Mouse (Mus musculus) thymus, adult 2 months (tissue): ENCODE results near the gene 1700088E04Rik. TPM values are rescaled to one million over a fixed set of nuclear protein-coding genes. Genes with fewer than 3 reads are reported as not detected.

Experiments
- DNase-seq: peaks from one replicate; pipeline ENCODE4 v3.0.0; 2021
- H3K27ac ChIP-seq: fragments of 200-500 bp; 2 replicates; pipeline ENCODE4 v1.5.1; 2012; ENCODE audit warnings: low read length, control low read depth; ENCODE audit not compliant: control insufficient read depth, insufficient read depth
- H3K27me3 ChIP-seq: fragments of 200-500 bp; 2 replicates; pipeline ENCODE4 v1.6.1; 2012; ENCODE audit warnings: mild to moderate bottlenecking, low read length, moderate library complexity, mixed read lengths; ENCODE audit not compliant: control insufficient read depth, insufficient read depth
- H3K36me3 ChIP-seq: fragments of 200-500 bp; 2 replicates; pipeline ENCODE4 v1.6.1; 2012; ENCODE audit warnings: mild to moderate bottlenecking, low read length, moderate library complexity; ENCODE audit not compliant: control insufficient read depth, insufficient read depth
- H3K4me1 ChIP-seq: fragments of 200-500 bp; replicated peaks from 2 replicates; pipeline ENCODE4 v1.6.1; 2012; ENCODE audit warnings: low read length; ENCODE audit not compliant: control insufficient read depth, insufficient read depth
- H3K4me3 ChIP-seq: fragments of 200-500 bp; 2 replicates; pipeline ENCODE4 v1.5.1; 2012; ENCODE audit warnings: mild to moderate bottlenecking, low read length, control low read depth, moderate library complexity; ENCODE audit not compliant: control insufficient read depth, insufficient read depth
- CTCF ChIP-seq: fragments of 200-500 bp; IDR thresholded peaks from 2 replicates; pipeline ENCODE4 v1.5.1; 2012; ENCODE audit warnings: mild to moderate bottlenecking, control low read depth, low read length, moderate library complexity, borderline replicate concordance; ENCODE audit not compliant: control insufficient read depth, poor library complexity, insufficient read depth; ENCODE audit errors: extremely low read depth
- POLR2A ChIP-seq: fragments of 200-500 bp; IDR thresholded peaks from 2 replicates; pipeline ENCODE4 v1.6.1; 2012; ENCODE audit warnings: mild to moderate bottlenecking, low read length, control low read depth, moderate library complexity; ENCODE audit not compliant: control insufficient read depth, poor library complexity, insufficient read depth; ENCODE audit errors: extremely low read depth
- WGBS: fragments of 180-500 bp; shearing (Covaris S2); methylation state at CpG from one replicate; pipeline ENCODE4 v1.1.7; 2018; 5-methylcytosine and 5-hydroxymethylcytosine counted together
- polyA plus RNA-seq: library from polyadenylated mRNA; depleted of rRNA; stranded (reverse); fragments of >200 nt; gene quantifications from 2 replicates; pipeline ENCODE4 v1.2.3, GENCODE M21; 2012; rRNA removed

1700088E04Rik gene
- polyA plus RNA-seq, 1 experiment, result 1.8 TPM

- DNase-seq, result no peak
- TF ChIP-seq CTCF, result no peak
- TF ChIP-seq POLR2A, result no peak
Measured at GRCm38 (mm10) chr15:79097611-79098025, 43.4 kb downstream of the 1700088E04Rik start.

GRCm38 (mm10) chr15:79097135-79097534, 43.9 kb downstream of the 1700088E04Rik start:
- 69% methylated on average over 2 of the region's 2 CpGs for WGBS
- H3K36me3 ChIP-seq, result peaks cover 27% of the 10 kb centered on the region
- H3K4me1 ChIP-seq, result no peaks in the 10 kb centered on the region
- DNase-seq, result no peak
- no peak overlapping the region for H3K4me3 ChIP-seq
- no peaks in the 10 kb centered on the region for H3K27me3 ChIP-seq
- no peak for TF ChIP-seq POLR2A
- TF ChIP-seq CTCF, result no peak
- H3K27ac ChIP-seq, result no peak overlapping the region

More at GRCm38 (mm10) chr15:79097611-79098025, 43.4 kb downstream of the 1700088E04Rik start:
- Histone ChIP-seq H3K36me3 (peaks cover 23% of the 10 kb centered on the region), H3K27ac (no peak overlapping the region; the same call in 1 of the 2 replicates), H3K4me3 (no peak overlapping the region), H3K4me1 (no peaks in the 10 kb centered on the region), H3K27me3 (no peaks in the 10 kb centered on the region)
- WGBS, result 92% methylated on average over 6 of the region's 6 CpGs

GRCm38 (mm10) chr15:79096556-79096955, 44.5 kb downstream of the 1700088E04Rik start:
- H3K27me3 ChIP-seq, result no peaks in the 10 kb centered on the region
- TF ChIP-seq POLR2A (no peak), CTCF (no peak)
- no peak overlapping the region for H3K4me3 ChIP-seq
- 92% methylated on average over 3 of the region's 3 CpGs for WGBS
- H3K27ac ChIP-seq, result no peak overlapping the region
- peaks cover 33% of the 10 kb centered on the region for H3K36me3 ChIP-seq
- no peaks in the 10 kb centered on the region for H3K4me1 ChIP-seq
- no peak for DNase-seq

- WGBS, result 86% methylated on average over 5 of the region's 5 CpGs
Measured at GRCm38 (mm10) chr15:79095483-79095882, 45.6 kb downstream of the 1700088E04Rik start.

GRCm38 (mm10) chr15:79093083-79093839, 47.8 kb downstream of the 1700088E04Rik start:
- WGBS, result 92% methylated on average over 7 of the region's 7 CpGs
- Histone ChIP-seq H3K4me1 (no peaks in the 10 kb centered on the region), H3K4me3 (no peak overlapping the region), H3K27ac (no peak overlapping the region), H3K27me3 (no peaks in the 10 kb centered on the region), H3K36me3 (peaks cover 50% of the 10 kb centered on the region)
- DNase-seq, result no peak
- TF ChIP-seq CTCF, result no peak
- no peak for TF ChIP-seq POLR2A

More at GRCm38 (mm10) chr15:79095483-79095882, 45.6 kb downstream of the 1700088E04Rik start:
- H3K27me3 ChIP-seq, result no peaks in the 10 kb centered on the region
- no peaks in the 10 kb centered on the region for H3K4me1 ChIP-seq
- TF ChIP-seq POLR2A, result no peak
- no peak for TF ChIP-seq CTCF
- no peak overlapping the region for H3K27ac ChIP-seq
- peaks cover 39% of the 10 kb centered on the region for H3K36me3 ChIP-seq
- no peak overlapping the region for H3K4me3 ChIP-seq
- no peak for DNase-seq

GRCm38 (mm10) chr15:79092284-79092683, 48.8 kb downstream of the 1700088E04Rik start:
- Histone ChIP-seq H3K27me3 (no peaks in the 10 kb centered on the region), H3K4me3 (no peak overlapping the region), H3K36me3 (peaks cover 55% of the 10 kb centered on the region), H3K4me1 (no peaks in the 10 kb centered on the region), H3K27ac (no peak overlapping the region)
- TF ChIP-seq POLR2A (no peak), CTCF (no peak)
- 96% methylated on average over 6 of the region's 6 CpGs for whole genome bisulfite sequencing
- DNase-seq, result no peak

- no peak for TF ChIP-seq CTCF
- H3K4me1 ChIP-seq, result peaks cover 10% of the 10 kb centered on the region
- H3K27ac ChIP-seq, result no peak overlapping the region
- no peak overlapping the region for H3K4me3 ChIP-seq
- DNase-seq, result no peak
- WGBS, result 97% methylated on average over 7 of the region's 7 CpGs
- H3K27me3 ChIP-seq, result no peaks in the 10 kb centered on the region
- H3K36me3 ChIP-seq, result peaks cover 70% of the 10 kb centered on the region
Measured at GRCm38 (mm10) chr15:79079567-79079966, 61.5 kb downstream of the 1700088E04Rik start.

Other genes with a start within 250 kb of the 1700088E04Rik start
- gene Gm49510, start 241.6 kb downstream of the 1700088E04Rik start, polyA plus RNA-seq, result 0.08 and 0.14 TPM in 2 replicates
- 371 and 412 TPM in 2 replicates for gene Sh3bp1, start 241.5 kb downstream of the 1700088E04Rik start, polyA plus RNA-seq
- 72.0 and 94.8 TPM in 2 replicates for gene Pdxp, start 227.3 kb downstream of the 1700088E04Rik start, polyA plus RNA-seq
- gene Lgals1, start 214.5 kb downstream of the 1700088E04Rik start, polyA plus RNA-seq, result 359 and 428 TPM in 2 replicates
- 26.8 and 27.9 TPM in 2 replicates for gene Nol12, start 206.3 kb downstream of the 1700088E04Rik start, polyA plus RNA-seq
- 52.2 and 70.7 TPM in 2 replicates for gene Triobp, start 193.5 kb downstream of the 1700088E04Rik start, polyA plus RNA-seq
- 35.7 and 52.0 TPM in 2 replicates for gene H1f0, start 112.8 kb downstream of the 1700088E04Rik start, polyA plus RNA-seq
- gene Galr3, start 99.4 kb downstream of the 1700088E04Rik start, polyA plus RNA-seq, result 0.71 and 1.6 TPM in 2 replicates
- 171 and 181 TPM in 2 replicates for gene Ankrd54, start 78.4 kb downstream of the 1700088E04Rik start, polyA plus RNA-seq
- 205 and 212 TPM in 2 replicates for gene Eif3l, start 66.1 kb downstream of the 1700088E04Rik start, polyA plus RNA-seq
- 46.1 and 47.3 TPM in 2 replicates for gene Micall1, start 32.4 kb downstream of the 1700088E04Rik start, polyA plus RNA-seq
- gene Polr2f, start 244 bp downstream of the 1700088E04Rik start, polyA plus RNA-seq, result 37.3 and 38.0 TPM in 2 replicates
- gene Sox10, start 24.0 kb upstream of the 1700088E04Rik start, polyA plus RNA-seq, result 0.87 and 0.88 TPM in 2 replicates
- 27.1 and 27.7 TPM in 2 replicates for gene Pick1, start 87.9 kb upstream of the 1700088E04Rik start, polyA plus RNA-seq
- gene Gm49486, start 88.1 kb upstream of the 1700088E04Rik start, polyA plus RNA-seq, result 0.11 and 0.24 TPM in 2 replicates
- gene Slc16a8, start 113.5 kb upstream of the 1700088E04Rik start, polyA plus RNA-seq, result 0.15 TPM in 1 of 2 replicates, not detected in the other
- gene Baiap2l2, start 144.3 kb upstream of the 1700088E04Rik start, polyA plus RNA-seq, result 0.68 and 2.9 TPM in 2 replicates
- gene Pla2g6, start 187.1 kb upstream of the 1700088E04Rik start, polyA plus RNA-seq, result 65.2 and 71.4 TPM in 2 replicates
- 7.4 and 8.1 TPM in 2 replicates for gene Maff, start 205.4 kb upstream of the 1700088E04Rik start, polyA plus RNA-seq